Mouse (Mus musculus): Measurements from ENCODE around the gene Spred1. TPM values are rescaled to one million over a fixed set of nuclear protein-coding genes. Genes with fewer than 3 reads are reported as not detected.

The Spred1 gene
- 6.9 and 7.6 TPM in 2 replicates for polyA plus RNA-seq (2015; fragmentation: Nextera tagmentation; extraction: Ambion mirVana)

GRCm38 (mm10) chr2:117121212-117121983 lies at the start of gene Spred1:
Gene Spred1 (plus strand): TSS chr2:117121374.
- Histone ChIP-seq H3K4me3 (peak within 1 kb of the TSS; percentile 84), H3K9me3 (replicated peaks) (no peaks in the 10 kb centered on the region), H3K36me3 (no peaks in the 10 kb centered on the region), H3K27me3 (no peaks in the 10 kb centered on the region), H3K27ac (peak within 1 kb of the TSS; percentile 99), H3K9ac (peak within 1 kb of the TSS; percentile 94), H3K4me2 (peak within 1 kb of the TSS; percentile 84), H3K4me1 (replicated peaks) (peaks cover 19% of the 10 kb centered on the region)
- ATAC-seq (replicated peaks; ENCODE audit: insufficient number of reproducible peaks, insufficient read depth, low FRiP score, low read depth), result peak; percentile 7
- WGBS, result under 1% methylated on average over 74 of the region's 99 CpGs

- no peak overlapping the region for H3K27ac ChIP-seq
- WGBS, result 54% methylated on average over 3 of the region's 3 CpGs
- H3K36me3 ChIP-seq, result no peaks in the 10 kb centered on the region
- no peak overlapping the region for H3K9ac ChIP-seq
- H3K27me3 ChIP-seq, result no peaks in the 10 kb centered on the region
- no peaks in the 10 kb centered on the region for H3K9me3 ChIP-seq (replicated peaks)
- H3K4me1 ChIP-seq (replicated peaks), result 0 out of 2 replicates have a peak, but pooled peaks cover 2% of the 10 kb centered on the region
- no peak overlapping the region for H3K4me3 ChIP-seq
- H3K4me2 ChIP-seq, result no peak overlapping the region
- no peak for ATAC-seq (replicated peaks; ENCODE audit: insufficient number of reproducible peaks, insufficient read depth, low FRiP score, low read depth)
Measured at GRCm38 (mm10) chr2:117071596-117071995, 49.6 kb upstream of the Spred1 start.

GRCm38 (mm10) chr2:117078711-117079110 lies 42.5 kb upstream of the Spred1 start:
- H3K27ac ChIP-seq, result no peak overlapping the region
- H3K36me3 ChIP-seq, result no peaks in the 10 kb centered on the region
- no peaks in the 10 kb centered on the region for H3K9me3 ChIP-seq (replicated peaks)
- H3K27me3 ChIP-seq, result no peaks in the 10 kb centered on the region
- H3K4me3 ChIP-seq, result no peak overlapping the region
- 0 out of 2 replicates have a peak, but pooled peaks cover 4% of the 10 kb centered on the region for H3K4me1 ChIP-seq (replicated peaks)
- 67% methylated on average over 2 of the region's 2 CpGs for WGBS
- ATAC-seq (replicated peaks; ENCODE audit: insufficient number of reproducible peaks, insufficient read depth, low FRiP score, low read depth), result no peak
- no peak overlapping the region for H3K9ac ChIP-seq
- no peak overlapping the region for H3K4me2 ChIP-seq

DNA sequence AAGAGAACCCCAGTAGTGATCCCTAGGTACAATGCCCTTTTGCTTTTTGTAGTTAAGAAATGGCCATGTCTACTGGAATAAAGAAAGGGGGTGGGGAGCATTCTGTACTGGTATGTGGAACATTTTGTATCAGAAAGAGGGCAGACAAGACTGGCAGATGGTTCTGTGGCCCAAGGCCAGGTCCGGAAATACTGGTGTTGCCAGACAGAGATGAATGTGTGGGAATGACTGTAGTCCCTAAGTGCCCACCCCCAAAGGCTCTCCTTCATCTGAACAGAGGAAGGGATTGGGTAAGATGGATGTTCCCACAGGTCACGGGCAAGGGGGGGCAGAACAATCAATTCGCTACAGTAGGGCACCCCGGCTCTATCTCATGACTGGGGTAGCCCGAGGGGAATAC lies 41.6 kb upstream of the Spred1 start:
- Histone ChIP-seq H3K4me2 (no peak overlapping the region), H3K4me1 (replicated peaks) (0 out of 2 replicates have a peak, but pooled peaks cover 4% of the 10 kb centered on the region), H3K36me3 (no peaks in the 10 kb centered on the region), H3K4me3 (no peak overlapping the region), H3K9ac (no peak overlapping the region), H3K27me3 (no peaks in the 10 kb centered on the region), H3K27ac (no peak overlapping the region), H3K9me3 (replicated peaks) (no peaks in the 10 kb centered on the region)
- ATAC-seq (replicated peaks; ENCODE audit: insufficient number of reproducible peaks, insufficient read depth, low FRiP score, low read depth), result no peak
- WGBS, result 72% methylated on average over 5 of the region's 5 CpGs

DNA sequence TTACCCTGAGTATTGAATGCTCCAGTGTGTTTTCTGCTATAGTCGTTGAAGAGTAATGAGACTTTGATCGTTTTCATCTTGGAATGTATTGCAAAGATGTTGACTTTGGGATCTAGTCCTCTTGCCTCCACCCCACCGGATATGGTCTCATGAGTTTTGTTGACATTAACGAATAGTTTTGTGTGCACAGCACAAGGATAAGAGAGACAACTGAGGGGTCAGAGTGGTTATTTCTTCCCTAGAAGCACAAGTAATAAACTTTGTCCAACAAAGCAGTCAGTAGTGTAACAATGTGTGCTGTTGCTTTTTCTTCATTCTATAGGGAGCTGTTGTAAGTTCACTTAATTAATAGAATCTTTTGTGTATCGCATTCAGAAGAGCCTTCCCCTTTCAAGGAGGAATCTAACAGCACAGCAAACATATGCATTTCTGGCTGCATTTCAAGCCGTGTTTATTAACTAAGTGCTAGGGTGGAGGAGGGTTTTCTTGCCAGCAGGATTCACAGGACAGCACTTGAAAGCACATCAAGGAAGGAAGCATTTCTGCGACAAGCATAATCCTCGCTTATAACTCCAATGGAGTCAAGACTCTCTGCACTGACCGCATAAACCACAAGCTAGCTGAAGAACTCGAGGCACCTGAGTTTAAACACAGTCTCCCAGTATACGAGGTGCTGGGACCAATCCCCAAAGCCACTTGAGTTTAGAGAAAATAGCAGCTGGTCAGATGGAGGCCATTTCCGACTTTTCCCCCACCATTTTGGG lies 35.0 kb upstream of the Spred1 start:
- H3K27ac ChIP-seq, result no peak overlapping the region

GRCm38 (mm10) chr2:117086766-117087457 lies 34.3 kb upstream of the Spred1 start:
- H3K9me3 ChIP-seq (replicated peaks), result no peaks in the 10 kb centered on the region
- H3K4me1 ChIP-seq (replicated peaks), result peaks cover 13% of the 10 kb centered on the region
- H3K27me3 ChIP-seq, result no peaks in the 10 kb centered on the region
- no peak for ATAC-seq (replicated peaks; ENCODE audit: insufficient number of reproducible peaks, insufficient read depth, low FRiP score, low read depth)
- H3K27ac ChIP-seq, result no peak overlapping the region
- 52% methylated on average over 1 of the region's 1 CpGs for WGBS
- no peak overlapping the region for H3K9ac ChIP-seq
- H3K36me3 ChIP-seq, result no peaks in the 10 kb centered on the region
- H3K4me3 ChIP-seq, result no peak overlapping the region
- H3K4me2 ChIP-seq, result no peak overlapping the region

More for the DNA sequence above, 35.0 kb upstream of the Spred1 start:
- Histone ChIP-seq H3K27me3 (no peaks in the 10 kb centered on the region), H3K9ac (no peak overlapping the region), H3K4me1 (replicated peaks) (peaks cover 11% of the 10 kb centered on the region), H3K4me2 (no peak overlapping the region), H3K36me3 (no peaks in the 10 kb centered on the region), H3K9me3 (replicated peaks) (no peaks in the 10 kb centered on the region), H3K4me3 (no peak overlapping the region)
- ATAC-seq (replicated peaks; ENCODE audit: insufficient number of reproducible peaks, insufficient read depth, low FRiP score, low read depth), result no peak
- WGBS, result 65% methylated on average over 12 of the region's 12 CpGs

GRCm38 (mm10) chr2:117087458-117087820 lies 33.7 kb upstream of the Spred1 start:
- Histone ChIP-seq H3K36me3 (no peaks in the 10 kb centered on the region), H3K27ac (no peak overlapping the region), H3K9ac (no peak overlapping the region), H3K4me1 (replicated peaks) (peaks cover 13% of the 10 kb centered on the region), H3K4me3 (no peak overlapping the region), H3K4me2 (no peak overlapping the region), H3K9me3 (replicated peaks) (no peaks in the 10 kb centered on the region), H3K27me3 (no peaks in the 10 kb centered on the region)
- WGBS, result 67% methylated on average over 4 of the region's 4 CpGs
- no peak for ATAC-seq (replicated peaks; ENCODE audit: insufficient number of reproducible peaks, insufficient read depth, low FRiP score, low read depth)

GRCm38 (mm10) chr2:117089482-117089881 lies 31.7 kb upstream of the Spred1 start:
- no peaks in the 10 kb centered on the region for H3K27me3 ChIP-seq
- no peak overlapping the region for H3K9ac ChIP-seq
- no peaks in the 10 kb centered on the region for H3K36me3 ChIP-seq
- no peak overlapping the region for H3K27ac ChIP-seq
- H3K4me3 ChIP-seq, result no peak overlapping the region
- 84% methylated on average over 1 of the region's 1 CpGs for WGBS
- H3K4me2 ChIP-seq, result no peak overlapping the region
- H3K9me3 ChIP-seq (replicated peaks), result no peaks in the 10 kb centered on the region
- ATAC-seq (replicated peaks; ENCODE audit: insufficient number of reproducible peaks, insufficient read depth, low FRiP score, low read depth), result no peak
- peaks cover 23% of the 10 kb centered on the region for H3K4me1 ChIP-seq (replicated peaks)

DNA sequence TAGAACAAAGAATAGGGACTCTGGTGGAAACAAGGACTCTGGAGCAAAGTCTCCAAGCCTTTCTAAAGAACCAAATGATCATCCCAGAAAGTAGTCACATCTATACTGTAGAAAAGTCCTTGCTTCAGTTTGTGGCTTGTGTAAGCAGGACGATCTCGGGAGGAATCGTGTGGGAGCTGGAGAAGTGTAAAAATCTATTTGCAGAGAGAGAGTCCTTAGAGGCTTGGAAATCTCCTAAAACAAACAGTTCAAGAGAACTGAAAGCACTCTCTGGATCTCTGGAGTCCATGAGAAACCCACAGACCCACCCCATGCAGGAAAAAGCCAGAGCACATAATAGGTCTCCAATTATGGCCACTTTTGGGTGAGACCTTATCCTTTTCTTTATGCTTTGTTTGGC lies 31.1 kb upstream of the Spred1 start:
- Histone ChIP-seq H3K36me3 (no peaks in the 10 kb centered on the region), H3K9me3 (replicated peaks) (no peaks in the 10 kb centered on the region), H3K4me1 (replicated peaks) (peaks cover 23% of the 10 kb centered on the region), H3K27me3 (no peaks in the 10 kb centered on the region), H3K9ac (no peak overlapping the region), H3K27ac (no peak overlapping the region), H3K4me3 (no peak overlapping the region), H3K4me2 (no peak overlapping the region)
- WGBS, result 74% methylated on average over 3 of the region's 3 CpGs
- no peak for ATAC-seq (replicated peaks; ENCODE audit: insufficient number of reproducible peaks, insufficient read depth, low FRiP score, low read depth)

GRCm38 (mm10) chr2:117092946-117093401 lies 28.2 kb upstream of the Spred1 start:
- H3K9ac ChIP-seq, result no peak overlapping the region
- no peak overlapping the region for H3K27ac ChIP-seq
- 22% methylated on average over 2 of the region's 2 CpGs for WGBS
- no peak overlapping the region for H3K4me3 ChIP-seq
- no peaks in the 10 kb centered on the region for H3K36me3 ChIP-seq
- no peak overlapping the region for H3K4me2 ChIP-seq
- no peaks in the 10 kb centered on the region for H3K27me3 ChIP-seq
- H3K4me1 ChIP-seq (replicated peaks), result peaks cover 30% of the 10 kb centered on the region
- no peak for ATAC-seq (replicated peaks; ENCODE audit: insufficient number of reproducible peaks, insufficient read depth, low FRiP score, low read depth)
- no peaks in the 10 kb centered on the region for H3K9me3 ChIP-seq (replicated peaks)

GRCm38 (mm10) chr2:117095491-117095890 lies 25.7 kb upstream of the Spred1 start:
- no peak for ATAC-seq (replicated peaks; ENCODE audit: insufficient number of reproducible peaks, insufficient read depth, low FRiP score, low read depth)

More at GRCm38 (mm10) chr2:117095491-117095890, 25.7 kb upstream of the Spred1 start:
- no peaks in the 10 kb centered on the region for H3K27me3 ChIP-seq
- no peaks in the 10 kb centered on the region for H3K9me3 ChIP-seq (replicated peaks)
- H3K9ac ChIP-seq, result no peak overlapping the region
- H3K4me2 ChIP-seq, result no peak overlapping the region
- H3K4me1 ChIP-seq (replicated peaks), result peaks cover 41% of the 10 kb centered on the region
- H3K4me3 ChIP-seq, result no peak overlapping the region
- H3K36me3 ChIP-seq, result no peaks in the 10 kb centered on the region
- 0 out of 2 replicates have a peak overlapping the region, but pooled peaks have one; percentile 12 for H3K27ac ChIP-seq
- WGBS, result 43% methylated on average over 3 of the region's 3 CpGs

All from heart, embryonic 15.5 days (tissue).